In genomic region chr12:4523208-4523607, GRCm38 (mm10) we compare ENCODE assay signal across 8 mouse cellular contexts. TPM values are rescaled to one million over a fixed set of nuclear protein-coding genes. Genes with fewer than 3 reads are reported as not detected.
DNase-seq lines count a peak whose midpoint lies in the region; ATAC-seq lines count a peak whose summit lies in the region.

No protein-coding gene starts in this region.

- no peaks in the 10 kb centered on the region for H3K36me3 ChIP-seq in hindbrain, embryonic 15.5 days

- intact Hi-C loops in left cerebral cortex, postnatal 4 days (cut with DNase I) = no loop called here

- 2% methylated on average over 10 of the region's 10 CpGs for WGBS in hindbrain, embryonic 15.5 days

- peaks cover 32% of the 10 kb centered on the region for H3K4me1 ChIP-seq in hindbrain, embryonic 15.5 days (replicated peaks)

- no peaks in the 10 kb centered on the region for H3K9me3 ChIP-seq in hindbrain, embryonic 15.5 days

- no peaks in the 10 kb centered on the region for H3K27me3 ChIP-seq in hindbrain, embryonic 15.5 days

- H3K4me3 ChIP-seq in hindbrain, embryonic 15.5 days = no peak overlapping the region

- peak overlapping the region; percentile 29 for H3K4me2 ChIP-seq in hindbrain, embryonic 15.5 days

- peak overlapping the region; percentile 70 for H3K27ac ChIP-seq in hindbrain, embryonic 15.5 days (replicated peaks)

- ATAC-seq in hindbrain, embryonic 15.5 days (ENCODE audit: low FRiP score, low read depth) = peak; percentile 77
- no peak for ATAC-seq in activated CD4-positive, CD25-positive, alpha-beta regulatory T cell, adult 4 months

- H3K9ac ChIP-seq in hindbrain, embryonic 15.5 days = no peak overlapping the region

- peak; percentile 40 to 69 for DNase-seq in adrenal gland, postnatal 36 days
- DNase-seq in embryo, embryonic 10.5 days (ENCODE audit: low spot score) = peak; percentile 70
- DNase-seq in gastrocnemius, adult 8-10 months (ENCODE audit: low spot score in 2 of 2) = peak; percentile 54 to 61
- DNase-seq in left cerebral cortex, postnatal 4 days = peak; percentile 84
- peak; percentile 52 for DNase-seq in neural tube, embryonic 10.5 days (ENCODE audit: extremely low spot score, low spot score)
- no peak for DNase-seq in spleen, postnatal 10 days (ENCODE audit: low spot score in 2 of 2)

RNA-seq across cellular contexts. Expression of gene Ncoa1, which starts 46.2 kb away (rescaled TPM):
- 10 to 100 TPM; 36.6 to 36.8 TPM for total RNA-seq in adrenal gland, postnatal 36 days (2021)
- total RNA-seq in gastrocnemius, adult 8-10 months (2022) = 10 to 100 TPM; 22.4 to 31.5 (median 26.2) TPM
- 14.1 and 16.8 TPM in 2 replicates for polyA plus RNA-seq in hindbrain, embryonic 15.5 days (2015; fragmentation: Nextera tagmentation; extraction: Ambion mirVana)
- total RNA-seq in left cerebral cortex, postnatal 4 days (2021) = 100 to 1,000 TPM; 102 to 107 TPM
- polyA plus RNA-seq in activated CD4-positive, CD25-positive, alpha-beta regulatory T cell, adult 4 months (2017; shearing (Covaris generic)) = 10 to 100 TPM; 10.1 to 16.7 TPM

Comparison
In these comparisons a context has a peak if more than half of its experiments do, and no peak if none do; other contexts are left out.
1. DNase-seq: peak in adrenal gland, postnatal 36 days (2 of 2), embryo, embryonic 10.5 days (single experiment), gastrocnemius, adult 8-10 months (2 of 2), left cerebral cortex, postnatal 4 days (single experiment) and neural tube, embryonic 10.5 days (single experiment); none in spleen, postnatal 10 days (0 of 2).